Mouse (Mus musculus) A20 (cell line): Measurements from ENCODE around the gene Tulp2.

Experiments
- DNase-seq: peaks from one replicate; pipeline ENCODE4 v3.0.0-alpha.2; 2011; ENCODE audit warnings: low read depth, low spot score

The Tulp2 gene

DNA sequence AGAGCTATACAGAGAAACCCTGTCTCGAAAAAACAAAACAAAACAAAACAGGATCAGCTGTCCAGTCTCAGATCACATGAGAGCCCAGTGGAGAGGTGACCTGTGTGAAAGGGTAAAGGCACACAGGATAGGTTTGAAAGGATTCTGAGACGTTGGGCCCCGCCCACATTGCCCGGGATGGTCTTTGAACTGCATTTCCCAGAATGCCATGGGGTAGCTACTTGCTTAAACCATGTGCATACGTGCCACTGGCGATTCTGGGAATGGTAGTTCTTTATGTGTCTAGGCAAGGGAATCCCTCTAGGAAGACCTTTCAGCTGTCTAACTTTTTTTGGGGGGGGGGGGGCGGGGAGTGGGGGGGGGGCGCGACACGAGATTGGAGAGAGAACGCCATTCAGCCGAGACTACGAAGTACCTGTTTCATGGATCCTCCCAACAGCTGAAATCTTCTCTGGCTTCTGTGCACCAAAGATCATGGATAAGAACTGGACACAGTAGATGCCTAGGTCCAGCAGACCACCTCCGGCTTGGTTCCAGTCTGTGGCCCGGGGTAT, at the start of gene Tulp2:
Gene Tulp2, plus strand, starts transcription at position 504 of the 554 bp plus-strand sequence.
- peak; percentile 62 for DNase-seq

DNA sequence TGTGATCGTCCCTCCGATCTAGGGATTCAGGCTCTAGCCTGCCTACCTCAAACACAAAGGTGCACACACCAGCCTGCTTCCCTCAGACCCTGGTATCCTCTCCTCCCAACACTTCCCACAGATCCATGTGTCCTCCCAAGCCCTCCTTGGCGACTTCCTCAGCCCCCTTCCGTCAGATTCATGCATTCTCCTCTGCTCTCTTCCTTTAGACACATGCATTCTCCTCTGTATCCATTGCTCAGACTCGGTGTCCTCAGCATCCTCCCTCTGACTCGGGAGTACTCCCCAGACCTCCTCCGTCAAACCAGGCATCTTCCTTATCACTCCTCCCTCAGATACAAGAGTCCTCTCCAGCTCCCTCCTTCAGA, 47.9 kb upstream of the Tulp2 start:
- DNase-seq: no peak

DNA sequence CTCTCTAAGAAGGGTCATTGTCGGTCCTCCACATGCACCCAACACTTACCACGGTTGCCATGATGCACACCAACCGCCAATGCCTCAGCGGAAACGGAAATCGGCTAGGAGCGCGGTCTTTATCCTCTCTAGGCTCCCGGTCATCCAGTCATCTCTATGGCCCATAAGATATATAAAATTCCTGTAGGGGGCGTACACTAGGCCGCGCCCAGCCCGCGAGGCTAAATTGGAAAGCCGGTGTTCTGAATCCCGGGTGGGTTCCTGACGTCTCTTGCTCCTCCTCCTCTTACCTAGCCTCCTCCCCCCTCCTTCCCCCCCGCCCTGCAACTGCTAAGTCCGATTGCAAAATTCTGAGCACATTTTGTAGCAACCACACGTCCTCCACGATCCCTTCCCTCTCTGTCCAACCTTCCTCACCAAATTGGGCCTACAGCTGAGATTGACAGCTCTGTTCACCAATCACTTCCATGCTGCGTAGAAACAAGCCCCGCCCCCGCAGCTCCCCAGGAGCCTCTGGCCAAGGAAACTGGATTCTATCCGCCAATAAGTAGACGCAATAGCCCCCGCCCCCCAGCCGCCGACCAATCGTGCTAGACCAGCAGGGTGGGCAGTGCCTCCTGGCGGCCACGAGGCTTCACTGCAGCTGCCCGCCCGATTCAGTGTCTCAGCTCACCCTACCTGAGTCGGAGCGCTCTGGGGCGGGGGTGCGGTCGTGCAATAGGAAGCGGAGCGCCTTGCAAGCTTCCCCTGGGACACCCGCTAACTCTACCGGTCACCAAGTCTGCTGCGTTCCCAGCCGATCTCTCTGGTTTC, 47.3 kb upstream of the Tulp2 start, which contains the start of gene Gys1:
Gene Gys1, plus strand, starts transcription at position 642 of the 813 bp plus-strand sequence.
- DNase-seq: peak; percentile 100

DNA sequence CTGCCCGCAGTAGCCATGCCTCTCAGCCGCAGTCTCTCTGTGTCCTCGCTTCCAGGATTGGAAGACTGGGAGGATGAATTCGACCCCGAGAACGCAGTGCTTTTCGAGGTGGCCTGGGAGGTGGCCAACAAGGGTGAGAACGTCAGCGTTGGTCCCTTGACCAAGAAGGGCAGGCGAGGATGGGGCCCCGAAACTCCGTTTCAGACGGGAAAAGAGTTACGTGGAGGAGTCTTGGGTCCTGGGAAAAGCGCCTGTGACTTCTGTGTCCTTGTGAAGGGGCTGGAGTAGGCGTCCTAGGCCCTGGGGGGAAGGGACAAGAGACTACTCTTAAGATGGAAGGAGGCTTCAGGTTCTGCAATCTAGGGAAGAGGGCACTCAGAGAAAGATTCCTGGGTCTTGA, 46.6 kb upstream of the Tulp2 start:
- no peak for DNase-seq

DNA sequence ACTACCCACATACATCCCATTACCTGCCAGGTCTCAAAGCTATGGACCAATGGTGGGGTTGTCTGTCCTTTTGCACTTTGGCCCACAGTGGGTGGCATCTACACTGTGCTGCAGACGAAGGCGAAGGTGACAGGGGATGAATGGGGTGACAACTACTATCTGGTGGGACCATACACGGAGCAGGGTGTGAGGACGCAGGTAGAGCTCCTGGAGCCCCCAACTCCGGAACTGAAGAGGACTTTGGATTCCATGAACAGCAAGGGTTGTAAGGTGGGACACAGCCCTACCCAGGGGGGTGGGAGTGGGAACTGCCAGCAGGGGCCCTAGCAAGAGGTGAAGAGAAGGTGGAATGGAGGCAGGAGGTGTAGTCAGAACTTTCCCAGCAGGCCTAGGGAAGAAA, 45.2 kb upstream of the Tulp2 start:
- no peak for DNase-seq

DNA sequence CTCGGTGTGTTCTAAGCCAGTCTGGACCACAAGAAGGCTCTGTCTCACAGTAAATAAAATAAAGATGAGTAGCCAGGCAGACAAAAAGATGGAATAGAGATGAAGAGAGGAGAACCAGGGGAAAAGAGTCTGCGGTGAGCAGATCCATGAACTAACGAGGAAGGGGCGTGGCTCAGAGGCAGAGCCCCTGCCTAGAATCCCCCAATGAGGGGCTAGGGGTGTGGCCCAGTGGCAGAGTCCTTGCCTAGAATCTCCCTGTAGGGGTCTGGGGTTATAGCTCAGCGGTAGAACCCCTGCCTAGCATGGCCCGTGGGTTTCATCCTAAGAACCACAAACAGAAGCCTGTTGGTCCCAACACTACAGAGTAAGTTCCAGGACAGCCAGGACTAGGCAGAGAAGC, 44.6 kb upstream of the Tulp2 start:
- peak; percentile 29 for DNase-seq

DNA sequence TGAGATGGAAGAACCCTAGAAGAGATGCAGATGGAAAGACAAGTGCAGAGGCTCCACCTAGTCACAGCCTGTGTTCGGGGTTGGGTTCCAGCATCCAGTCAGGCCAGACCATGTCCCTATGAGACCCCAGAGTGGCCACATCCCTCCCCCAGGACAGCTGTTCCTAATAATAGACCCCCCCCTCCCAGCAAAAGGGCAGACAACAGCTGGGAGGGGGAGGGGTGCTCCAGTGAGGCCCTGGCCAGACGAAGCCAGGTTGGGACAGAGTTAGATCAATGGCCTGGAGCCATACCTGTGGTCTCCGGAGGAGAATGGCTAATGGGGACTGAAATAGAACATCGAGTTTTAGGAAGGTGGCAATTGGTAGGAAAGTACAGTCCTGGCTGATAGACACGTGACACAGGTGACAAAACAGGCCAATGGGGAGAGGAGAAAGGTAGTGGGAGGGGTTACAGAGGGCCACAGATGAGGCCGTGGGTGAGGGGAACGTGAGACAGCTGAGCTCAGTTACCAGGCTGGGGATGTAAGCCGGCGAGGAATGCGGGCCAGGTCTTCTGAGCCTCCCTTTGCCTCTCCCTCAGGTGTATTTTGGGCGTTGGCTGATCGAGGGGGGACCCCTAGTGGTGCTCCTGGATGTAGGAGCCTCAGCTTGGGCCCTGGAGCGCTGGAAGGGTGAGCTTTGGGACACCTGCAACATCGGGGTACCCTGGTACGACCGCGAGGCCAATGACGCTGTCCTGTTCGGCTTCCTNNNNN, 44.0 kb upstream of the Tulp2 start, which contains the start of gene Ruvbl2:
Gene Ruvbl2, minus strand, starts transcription at position 576 of the 756 bp plus-strand sequence.
- DNase-seq: peak; percentile 74

DNA sequence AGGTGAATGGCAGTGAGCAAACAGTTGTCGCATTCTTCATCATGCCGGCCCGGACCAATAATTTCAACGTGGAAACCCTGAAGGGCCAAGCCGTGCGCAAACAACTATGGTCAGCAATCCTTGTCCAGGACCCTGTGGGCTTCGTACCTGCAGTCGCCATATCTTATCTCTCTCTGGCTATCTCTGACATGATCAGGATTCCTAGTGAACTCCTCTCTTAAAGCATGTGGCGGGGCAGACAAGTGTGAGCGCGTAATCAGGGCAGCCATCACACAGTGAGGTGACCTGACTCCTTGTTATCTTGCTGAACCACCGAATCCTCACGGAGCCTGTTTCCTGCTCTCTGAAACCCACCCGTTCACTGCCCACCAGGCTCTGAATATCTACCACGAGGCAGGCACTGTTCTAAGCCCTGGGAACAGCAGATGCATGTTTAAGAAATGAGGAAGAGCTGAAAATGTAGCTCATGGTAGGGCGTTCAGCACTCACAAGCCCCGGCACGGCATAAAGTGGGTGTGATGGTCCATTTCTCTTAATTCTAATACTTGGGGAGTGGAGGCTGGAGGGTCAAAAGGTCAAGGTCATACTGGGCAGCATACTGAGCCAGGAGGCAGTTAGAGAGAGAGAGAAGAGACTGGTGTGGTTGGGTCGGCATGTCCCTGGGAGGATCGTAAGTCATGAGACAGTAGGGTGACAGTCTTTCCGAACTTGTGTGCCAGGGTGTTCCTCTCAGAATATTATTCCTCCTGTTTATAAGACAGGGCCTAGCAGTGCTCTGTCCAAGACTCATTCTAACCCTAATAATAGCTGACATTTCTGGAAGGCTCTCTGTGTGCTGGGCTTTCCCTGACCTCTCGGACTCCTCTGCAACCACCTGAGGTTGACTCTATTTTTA, 37.9 kb upstream of the Tulp2 start:
- no peak for DNase-seq

DNA sequence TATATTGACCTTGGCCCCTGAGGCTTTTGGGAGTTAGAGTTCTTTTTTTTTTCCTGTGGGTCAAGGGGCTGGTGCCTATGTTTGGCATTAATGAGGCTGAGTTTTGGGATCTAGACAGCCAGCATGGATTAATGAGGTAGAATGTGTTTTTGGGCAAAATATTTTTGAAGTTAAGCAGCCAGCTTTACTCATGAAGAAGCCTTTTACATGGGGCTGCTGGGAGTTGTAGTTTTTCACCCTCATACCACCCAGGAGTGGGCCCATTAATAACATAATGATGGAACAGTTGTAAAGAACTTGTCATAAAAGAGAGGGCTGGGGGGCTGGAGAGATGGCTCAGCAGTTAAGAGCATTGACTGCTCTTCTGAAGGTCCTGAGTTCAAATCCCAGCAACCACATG, 35.1 kb upstream of the Tulp2 start:
- peak; percentile 32 for DNase-seq

DNA sequence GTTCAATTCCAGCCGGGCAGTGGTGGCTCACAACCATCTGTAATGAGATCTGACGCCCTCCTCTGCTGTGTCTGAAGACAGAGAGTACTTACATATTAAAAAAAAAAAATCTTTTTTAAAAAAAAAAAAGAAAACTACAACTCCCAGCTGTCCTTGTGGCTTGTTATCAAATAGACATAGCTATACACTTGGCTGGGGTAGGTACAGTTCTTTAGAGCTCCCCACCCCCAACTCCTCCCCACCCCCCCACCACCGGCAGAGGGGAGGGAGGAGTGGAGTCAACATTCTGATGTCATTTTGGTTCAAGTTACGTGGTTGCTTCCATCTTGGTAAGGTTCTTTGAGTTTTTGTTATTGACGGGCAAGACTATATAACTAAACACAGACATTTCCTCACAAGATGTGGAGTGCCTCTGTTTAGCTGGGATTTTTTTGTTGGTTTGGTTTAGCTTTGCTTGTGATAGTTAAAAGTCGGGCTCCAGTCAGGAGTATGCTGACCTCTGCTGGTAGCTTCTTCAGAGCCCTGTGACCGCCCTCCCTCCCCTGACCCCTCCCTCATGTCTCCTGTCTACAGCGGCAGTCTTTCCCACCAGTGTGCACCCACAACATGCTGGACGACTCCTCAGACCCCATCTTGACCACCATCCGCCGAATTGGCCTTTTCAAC, 34.2 kb upstream of the Tulp2 start:
- peak; percentile 80 for DNase-seq

DNA sequence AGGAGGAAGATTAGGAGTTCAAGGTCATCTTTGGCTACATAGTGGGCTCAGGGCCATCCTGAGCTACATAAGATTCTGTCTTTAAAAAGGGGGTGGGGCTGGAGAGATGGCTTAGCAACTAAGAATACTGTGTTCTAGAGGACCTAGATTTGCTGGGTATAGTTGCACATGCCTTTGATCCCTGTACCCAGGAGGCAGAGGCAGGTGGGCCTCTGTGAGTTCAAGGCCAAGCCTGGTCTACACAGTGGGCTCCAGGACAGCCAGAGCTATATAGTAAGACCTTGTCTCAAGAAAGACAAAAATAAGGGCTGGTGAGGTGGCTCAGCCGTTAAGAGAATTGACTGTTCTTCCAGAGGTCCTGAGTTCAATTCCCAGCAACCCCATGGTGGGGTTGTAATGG, 31.7 kb upstream of the Tulp2 start:
- DNase-seq: no peak

DNA sequence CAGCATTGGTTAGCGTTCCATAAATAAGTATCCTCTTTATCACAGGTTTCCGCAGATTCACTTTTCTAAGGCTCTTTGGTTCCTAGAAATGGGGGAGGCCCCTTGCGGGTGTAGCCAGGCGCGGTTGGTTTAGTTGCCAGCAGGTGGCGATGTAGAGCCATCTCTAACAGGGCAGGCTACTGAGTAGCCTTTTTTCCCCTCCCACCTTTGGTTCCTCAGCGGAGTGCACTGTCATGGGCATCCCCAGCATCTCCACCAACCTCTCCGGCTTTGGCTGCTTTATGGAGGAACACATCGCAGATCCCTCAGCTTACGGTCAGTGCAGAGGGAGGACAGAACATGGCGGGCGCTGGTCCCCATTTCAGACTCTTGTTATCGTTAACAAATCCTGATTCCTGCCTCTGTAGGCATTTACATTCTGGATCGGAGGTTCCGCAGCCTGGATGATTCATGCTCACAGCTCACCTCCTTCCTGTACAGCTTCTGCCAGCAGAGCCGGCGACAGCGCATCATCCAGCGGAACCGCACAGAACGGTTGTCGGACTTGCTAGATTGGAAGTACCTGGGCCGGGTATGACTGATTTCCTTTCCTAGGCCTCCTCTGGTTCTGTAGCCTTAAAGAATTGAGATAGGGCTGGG, 30.2 kb upstream of the Tulp2 start:
- peak; percentile 84 for DNase-seq

DNA sequence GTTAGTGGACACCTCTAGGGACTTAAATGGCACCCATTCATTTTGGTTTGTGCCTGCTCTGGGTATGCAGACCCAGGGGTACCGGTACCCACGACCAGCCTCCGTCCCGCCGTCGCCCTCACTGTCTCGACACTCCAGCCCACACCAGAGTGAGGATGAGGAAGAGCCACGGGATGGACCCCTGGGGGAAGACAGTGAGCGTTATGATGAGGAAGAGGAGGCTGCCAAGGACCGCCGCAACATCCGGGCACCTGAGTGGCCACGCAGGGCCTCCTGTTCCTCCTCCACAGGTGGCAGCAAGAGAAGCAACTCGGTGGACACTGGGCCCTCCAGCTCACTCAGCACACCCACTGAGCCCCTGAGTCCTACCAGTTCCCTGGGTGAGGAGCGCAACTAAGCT, 26.7 kb upstream of the Tulp2 start:
- DNase-seq: no peak

DNA sequence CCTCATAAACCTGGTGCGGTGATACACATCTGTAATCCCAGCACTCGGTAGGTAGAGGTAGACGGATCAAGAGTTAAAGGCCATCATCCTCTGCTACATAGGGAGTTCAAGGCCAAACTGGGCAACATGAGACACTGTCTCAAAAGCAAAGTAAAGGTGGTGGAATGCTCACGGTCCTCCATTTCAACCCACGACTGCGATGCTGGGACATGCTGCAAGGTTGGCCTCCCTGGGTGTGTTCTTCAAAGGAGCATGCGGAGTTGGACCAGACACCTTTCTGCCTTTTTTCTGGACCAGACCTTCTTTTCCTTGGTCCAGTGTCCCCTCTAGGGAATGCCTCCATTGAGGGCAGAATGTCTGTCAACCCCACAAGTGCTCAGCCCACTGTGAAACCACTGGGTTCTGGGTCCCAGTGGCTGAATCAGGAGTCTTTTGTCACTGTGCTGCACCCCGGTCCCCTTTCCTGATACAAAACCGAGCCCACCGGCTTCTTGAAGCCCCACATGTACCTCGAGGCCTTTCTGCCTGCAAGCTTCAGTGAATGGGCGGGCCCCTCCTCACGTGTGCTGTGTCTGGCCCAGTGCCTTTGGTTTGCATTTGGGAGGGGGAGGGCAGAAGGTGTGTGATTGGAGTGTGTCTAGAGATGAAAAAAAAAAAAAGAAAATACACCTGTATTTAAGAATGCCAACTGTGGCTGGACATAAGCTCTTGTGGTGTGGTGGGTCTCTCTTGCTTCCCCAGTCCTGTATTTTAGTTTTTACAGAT, 25.6 kb upstream of the Tulp2 start:
- peak; percentile 52 for DNase-seq

DNA sequence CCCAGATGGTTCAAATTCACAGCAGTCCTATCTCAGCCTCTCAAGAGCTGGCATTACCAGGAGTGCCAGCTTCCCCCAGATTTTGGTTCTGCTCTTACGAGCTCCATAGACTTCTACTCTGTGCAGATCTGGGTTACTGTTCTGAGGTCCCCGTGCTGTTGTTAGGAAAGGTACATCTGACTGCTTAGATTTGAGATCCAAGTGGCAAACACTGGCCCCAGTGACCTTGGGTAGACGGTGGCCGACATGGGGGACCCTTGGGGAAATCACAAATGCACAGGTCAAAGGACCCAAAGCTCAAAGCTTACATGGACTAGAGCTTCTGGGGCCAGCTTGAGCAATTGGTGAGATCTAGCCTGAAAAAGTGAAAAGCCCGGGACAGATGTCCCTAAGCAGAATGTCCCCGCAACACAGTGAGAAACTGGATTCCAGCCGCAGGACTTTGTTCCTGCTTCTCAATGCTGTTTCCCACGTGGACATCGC, 24.9 kb upstream of the Tulp2 start:
- DNase-seq: peak; percentile 57

DNA sequence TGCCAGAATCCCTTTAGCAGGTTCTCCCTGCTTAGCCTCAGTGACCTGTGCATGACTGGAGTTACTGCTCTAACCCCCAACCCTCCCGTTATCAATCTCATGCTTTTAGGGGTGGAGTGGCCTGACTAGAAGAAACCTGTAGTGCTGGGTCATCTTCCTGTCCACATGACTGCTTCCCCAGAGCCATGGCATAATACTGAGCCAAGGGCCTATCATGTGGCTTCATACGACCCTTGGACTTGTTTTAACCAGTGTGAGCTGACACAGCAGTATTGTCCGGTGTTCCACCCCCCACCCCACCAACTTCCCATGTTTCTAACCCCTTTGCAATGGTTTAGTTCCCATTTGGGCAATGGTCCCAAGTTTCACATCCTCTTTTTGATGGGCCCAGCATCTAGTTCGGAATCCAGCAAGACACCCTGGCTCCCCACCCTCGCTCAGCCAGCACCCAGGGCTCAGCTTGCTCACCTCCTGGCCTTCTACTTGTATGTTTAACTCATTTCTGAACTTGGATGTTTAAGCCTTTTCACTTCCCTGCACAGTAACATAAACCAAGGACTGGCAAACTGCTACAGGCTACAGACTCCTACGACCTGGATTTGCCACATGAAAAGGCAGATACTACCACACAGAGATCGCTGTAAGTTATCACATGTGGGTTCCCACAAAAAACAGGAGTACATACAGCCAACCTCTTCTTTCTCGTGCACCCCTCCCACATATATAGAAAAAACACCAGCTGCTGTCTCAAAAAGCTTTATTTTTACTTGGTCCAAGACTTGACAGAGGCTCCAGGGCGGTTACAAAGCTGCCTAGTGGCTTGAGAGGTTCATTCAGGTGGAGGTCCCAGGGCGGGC, 24.2 kb upstream of the Tulp2 start:
- peak; percentile 83 for DNase-seq

DNA sequence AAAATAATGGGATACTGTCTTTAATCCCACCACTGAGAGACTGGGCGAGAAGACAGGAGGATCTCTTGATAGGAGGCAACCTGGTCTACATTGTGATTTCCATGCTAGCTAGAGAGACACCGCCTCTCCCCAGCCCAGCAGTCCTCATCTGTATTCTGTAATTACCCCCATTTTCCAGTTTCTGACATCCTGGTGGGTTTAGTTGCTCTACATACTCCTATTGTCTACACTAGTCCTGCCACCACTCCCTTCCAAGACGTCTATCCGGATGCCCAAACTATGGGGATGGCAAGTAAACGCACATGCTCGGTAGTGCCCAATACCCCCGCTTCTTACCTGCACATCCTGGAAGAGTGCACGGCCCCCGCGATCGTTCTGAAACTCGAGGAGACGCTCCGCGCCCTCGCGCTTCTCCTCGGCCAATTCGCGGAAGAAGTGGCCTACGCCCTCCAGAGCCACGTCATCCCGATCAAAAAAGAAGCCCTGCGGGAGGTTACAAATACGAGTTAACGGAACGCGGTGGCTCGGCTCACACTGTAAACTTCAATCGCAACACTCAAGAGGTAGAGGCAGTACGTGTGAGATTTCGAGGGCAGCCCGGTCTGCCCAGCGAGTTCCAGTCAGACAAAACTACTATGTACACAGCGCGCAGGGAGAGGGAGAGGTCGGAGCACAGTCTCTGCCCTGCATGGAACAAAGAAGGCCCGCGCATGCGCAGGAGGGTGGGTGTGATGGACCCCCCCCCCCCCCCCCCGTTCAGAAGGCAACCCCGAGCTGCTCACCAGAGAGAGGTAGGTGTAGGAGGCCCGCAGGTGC, 22.7 kb upstream of the Tulp2 start:
- peak; percentile 74 for DNase-seq
